Mouse (Mus musculus): ENCODE measurements around the gene Wdr82. TPM values are rescaled to one million over a fixed set of nuclear protein-coding genes. Genes with fewer than 3 reads are reported as not detected.

Wdr82 gene
- total RNA-seq (2021): 100 to 1,000 TPM; 136 to 141 TPM

- intact Hi-C loops (cut with DNase I): loop anchor here (2.0 kb wide), 1 partner anchor 32 kb away; the partner anchor contains the start of gene Twf2
- peak; percentile 88 to 91 for DNase-seq (ENCODE audit: low spot score in 2 of 2)
Observed at GRCm38 (mm10) chr9:106170556-106171345, at the start of gene Wdr82. Gene Wdr82 (plus strand): TSS chr9:106170928.

DNA sequence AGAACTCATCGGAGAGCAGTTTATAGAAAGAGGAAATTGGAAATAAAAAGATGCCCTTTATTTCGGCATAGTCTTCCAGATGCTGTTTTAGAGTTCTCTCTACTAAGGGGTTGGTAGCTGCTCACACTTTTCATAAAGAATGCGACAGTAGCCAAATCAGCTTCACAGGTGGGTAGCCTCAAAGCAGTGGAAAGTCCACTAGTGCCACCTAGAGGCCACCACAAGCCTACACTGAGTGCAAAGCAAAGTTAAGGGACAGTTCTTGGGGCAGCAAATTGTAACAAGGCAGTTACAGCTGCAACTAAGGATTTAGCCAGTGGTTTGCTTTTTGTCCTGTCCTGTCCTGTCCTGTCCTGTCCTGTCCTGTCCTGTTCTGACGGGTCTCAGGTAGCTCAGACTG, 47.1 kb upstream of the Wdr82 start:
- DNase-seq (ENCODE audit: low spot score in 2 of 2): peak; percentile 52 to 68
- intact Hi-C loops (cut with DNase I): loop anchor here (10.0 kb wide), 1 partner anchor 719 kb away; no protein-coding TSS in a partner anchor

DNA sequence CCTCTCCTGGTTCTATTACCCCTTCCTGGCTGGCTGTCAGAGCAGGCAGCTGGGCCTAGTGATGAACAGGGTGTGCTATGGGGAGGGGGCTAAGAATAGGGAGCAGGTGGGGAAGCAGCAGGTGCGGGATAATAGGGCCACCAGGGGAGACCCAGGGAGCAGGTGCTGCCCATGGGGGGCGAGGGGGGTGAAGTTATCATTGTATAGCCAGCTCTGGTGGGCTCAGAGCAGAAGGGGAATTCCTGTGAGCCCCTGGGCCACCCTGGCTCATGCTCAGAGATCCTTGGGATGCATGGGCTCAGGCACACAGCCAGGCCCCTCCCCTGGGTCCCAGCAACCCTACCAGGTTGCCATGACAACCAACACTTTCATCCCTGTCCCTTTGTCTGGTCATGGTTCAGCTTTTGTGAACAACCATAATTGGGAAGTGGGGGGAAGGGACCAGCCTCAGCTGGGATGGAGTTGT, 43.9 kb upstream of the Wdr82 start:
- intact Hi-C loops (cut with DNase I): loop anchor here (10.0 kb wide), 1 partner anchor 722 kb away; no protein-coding TSS in a partner anchor
- DNase-seq (ENCODE audit: low spot score in 2 of 2): no peak

DNA sequence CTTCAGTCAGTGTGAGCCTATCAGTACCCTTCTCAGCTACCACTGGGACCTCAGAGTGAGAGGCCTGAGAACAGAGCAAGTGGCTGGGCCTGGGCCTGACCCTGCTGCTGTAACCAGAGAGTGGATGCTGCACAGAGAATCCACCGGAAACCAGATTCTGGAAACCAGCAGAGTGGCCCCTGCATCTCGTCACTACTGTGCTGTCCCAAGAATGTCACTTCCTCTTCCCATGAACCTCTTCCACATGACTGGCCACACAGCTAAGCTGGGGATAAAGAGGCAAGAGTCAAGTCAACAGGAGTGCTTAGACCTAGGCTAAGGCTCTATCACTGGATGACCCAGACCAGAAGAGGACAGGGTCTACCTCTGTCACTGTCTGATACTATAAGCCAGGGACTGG, 41.7 kb upstream of the Wdr82 start:
- DNase-seq (ENCODE audit: low spot score in 2 of 2): no peak
- intact Hi-C loops (cut with DNase I): loop anchor here (10.0 kb wide), 1 partner anchor 724 kb away; no protein-coding TSS in a partner anchor

GRCm38 (mm10) chr9:106130250-106130649, 40.5 kb upstream of the Wdr82 start:
- no peak for DNase-seq (ENCODE audit: low spot score in 2 of 2)
- intact Hi-C loops (cut with DNase I): no loop called here

GRCm38 (mm10) chr9:106137671-106138216, 33.0 kb upstream of the Wdr82 start:
- DNase-seq (ENCODE audit: low spot score in 2 of 2): no peak
- intact Hi-C loops (cut with DNase I): no loop called here

GRCm38 (mm10) chr9:106139763-106140162, 31.0 kb upstream of the Wdr82 start:
- intact Hi-C loops (cut with DNase I): no loop called here
- DNase-seq (ENCODE audit: low spot score in 2 of 2): no peak

- intact Hi-C loops (cut with DNase I): no loop called here
Observed at GRCm38 (mm10) chr9:106141955-106142354, 28.8 kb upstream of the Wdr82 start.

DNA sequence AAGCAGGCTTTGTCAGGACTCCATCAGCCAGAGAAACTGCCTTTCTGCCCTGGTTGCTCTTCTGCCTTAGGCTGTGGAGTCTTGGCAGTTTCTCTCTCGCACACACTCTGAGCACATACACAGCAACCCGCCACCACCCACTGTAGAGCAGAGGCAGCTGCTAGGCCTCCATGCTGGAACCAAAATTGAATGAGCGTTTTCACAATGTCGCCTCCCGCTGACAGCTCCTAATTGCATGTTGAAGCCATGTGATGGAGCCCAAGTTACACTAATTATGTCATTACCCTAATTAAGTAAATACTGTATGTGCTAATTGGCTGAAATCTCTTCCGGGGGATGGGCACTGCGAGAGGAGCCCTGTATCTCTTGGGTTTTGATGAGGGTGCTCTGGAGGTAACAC, 26.6 kb upstream of the Wdr82 start:
- intact Hi-C loops (cut with DNase I): no loop called here
- peak in 1 of 2 experiments; percentile 20 for DNase-seq (ENCODE audit: low spot score in 2 of 2)

More at GRCm38 (mm10) chr9:106141955-106142354, 28.8 kb upstream of the Wdr82 start:
- no peak for DNase-seq (ENCODE audit: low spot score in 2 of 2)

DNA sequence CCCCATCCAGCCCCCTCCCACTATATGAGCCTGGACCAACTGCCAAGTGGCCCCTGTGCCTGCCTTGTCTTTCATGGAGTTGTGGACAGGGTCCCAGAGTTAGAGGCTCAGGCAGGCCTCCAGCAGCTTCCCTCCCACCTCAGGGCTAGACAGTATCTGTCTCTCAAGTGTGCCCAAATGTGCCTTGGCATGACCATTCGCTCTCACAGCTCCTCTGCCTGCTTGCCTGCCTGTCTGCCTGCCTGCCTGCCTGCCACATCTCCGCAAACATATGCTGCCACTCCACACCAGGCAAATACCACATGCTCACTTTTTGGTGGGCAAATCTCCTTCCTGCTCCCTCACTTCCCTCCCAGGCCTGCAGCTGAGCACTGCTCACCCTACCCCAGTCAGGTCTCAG, 25.1 kb upstream of the Wdr82 start:
- no peak for DNase-seq (ENCODE audit: low spot score in 2 of 2)
- intact Hi-C loops (cut with DNase I): no loop called here

GRCm38 (mm10) chr9:106147281-106147680, 23.4 kb upstream of the Wdr82 start:
- no peak for DNase-seq (ENCODE audit: low spot score in 2 of 2)
- intact Hi-C loops (cut with DNase I): no loop called here

DNA sequence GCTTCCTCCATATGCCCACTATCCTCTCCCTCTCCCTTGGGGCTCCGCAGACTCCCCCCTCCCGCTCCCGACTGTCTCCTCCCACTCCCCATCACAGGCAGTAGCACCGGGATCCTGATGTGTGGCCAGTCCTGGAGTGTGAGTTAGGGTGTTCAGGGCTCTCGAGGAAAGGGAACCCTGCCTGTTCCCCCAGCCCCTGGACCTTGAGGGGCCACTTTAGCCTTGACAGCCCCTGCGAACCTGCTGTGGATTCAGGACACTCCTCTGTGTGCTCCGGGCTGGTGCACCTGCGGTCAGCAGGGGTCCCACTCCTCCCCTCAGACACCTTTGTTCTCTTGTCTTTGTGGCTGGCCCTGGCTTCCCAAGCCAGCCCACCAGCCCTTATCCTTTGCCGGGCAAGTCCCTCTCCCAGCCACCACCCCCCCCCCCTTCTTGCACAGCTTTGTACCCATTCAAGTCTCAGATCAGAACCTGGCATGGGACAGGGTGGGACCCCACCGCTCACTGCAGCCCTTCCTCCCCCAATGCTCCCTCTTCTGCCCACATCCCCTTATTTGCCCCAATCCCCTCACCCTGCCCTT, 22.8 kb upstream of the Wdr82 start:
- DNase-seq (ENCODE audit: low spot score in 2 of 2): no peak
- intact Hi-C loops (cut with DNase I): no loop called here

- no peak for DNase-seq (ENCODE audit: low spot score in 2 of 2)
- intact Hi-C loops (cut with DNase I): no loop called here
Observed at GRCm38 (mm10) chr9:106148541-106149398, 22.0 kb upstream of the Wdr82 start.

DNA sequence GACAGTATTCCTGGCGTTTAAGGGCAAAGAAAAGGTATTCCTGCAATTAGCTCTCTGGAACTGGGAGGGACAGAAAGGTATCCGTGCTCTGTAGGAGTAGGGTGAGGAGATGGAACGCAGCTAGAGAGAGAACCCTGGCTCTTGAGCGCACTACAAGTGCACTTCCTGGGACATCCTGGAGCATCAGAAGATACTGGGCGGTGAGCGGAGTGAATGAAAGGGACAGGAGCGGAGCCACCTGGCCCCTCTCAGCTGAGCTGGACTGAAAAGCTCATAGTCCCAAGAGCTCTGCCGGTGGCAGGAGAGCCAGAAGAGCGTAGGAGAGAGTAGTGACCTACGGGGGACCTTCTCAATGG, 21.4 kb upstream of the Wdr82 start:
- no peak for DNase-seq (ENCODE audit: low spot score in 2 of 2)
- intact Hi-C loops (cut with DNase I): no loop called here

DNA sequence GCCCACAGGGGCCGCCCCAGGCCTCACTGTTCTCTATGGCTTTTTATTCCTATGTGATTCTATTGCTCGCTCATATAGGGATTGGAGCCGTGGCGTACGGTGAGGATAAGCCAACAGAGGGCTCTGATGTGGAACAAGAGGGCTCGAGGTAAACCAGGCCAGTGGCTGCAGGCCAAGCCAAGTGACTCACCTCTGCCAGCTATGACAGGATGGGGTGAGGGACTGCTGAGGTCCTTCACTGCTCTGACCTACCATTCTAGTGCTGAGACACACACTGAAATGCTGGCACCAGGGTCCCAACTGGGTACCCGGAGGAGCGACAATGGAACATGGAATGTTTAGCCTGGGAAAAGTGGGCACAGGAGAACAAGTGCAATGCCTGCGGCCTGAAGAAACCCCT, 16.6 kb upstream of the Wdr82 start:
- intact Hi-C loops (cut with DNase I): no loop called here

DNA sequence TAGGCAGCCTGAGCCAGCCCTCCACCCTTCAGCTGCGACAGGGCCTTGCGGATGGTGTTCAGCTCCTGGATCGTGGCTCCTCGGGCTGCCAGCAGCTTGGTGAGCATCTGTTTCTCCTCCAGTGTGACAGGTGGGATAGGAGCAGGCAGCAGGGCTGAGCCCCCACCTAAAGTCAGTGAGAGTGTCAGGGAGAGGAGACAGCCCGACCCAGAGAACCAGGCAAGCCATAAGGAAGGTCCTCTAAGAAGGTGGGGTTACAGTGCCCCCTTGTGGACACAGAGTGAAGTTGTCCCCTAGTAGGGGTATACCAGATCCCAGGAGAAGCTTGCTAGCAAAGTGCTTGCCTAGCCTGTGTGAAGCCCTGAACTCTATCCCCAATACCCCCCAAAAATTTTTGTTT, 14.3 kb upstream of the Wdr82 start:
- intact Hi-C loops (cut with DNase I): no loop called here
- peak; percentile 56 to 60 for DNase-seq (ENCODE audit: low spot score in 2 of 2)

More for the DNA sequence above, 16.6 kb upstream of the Wdr82 start:
- no peak for DNase-seq (ENCODE audit: low spot score in 2 of 2)

DNA sequence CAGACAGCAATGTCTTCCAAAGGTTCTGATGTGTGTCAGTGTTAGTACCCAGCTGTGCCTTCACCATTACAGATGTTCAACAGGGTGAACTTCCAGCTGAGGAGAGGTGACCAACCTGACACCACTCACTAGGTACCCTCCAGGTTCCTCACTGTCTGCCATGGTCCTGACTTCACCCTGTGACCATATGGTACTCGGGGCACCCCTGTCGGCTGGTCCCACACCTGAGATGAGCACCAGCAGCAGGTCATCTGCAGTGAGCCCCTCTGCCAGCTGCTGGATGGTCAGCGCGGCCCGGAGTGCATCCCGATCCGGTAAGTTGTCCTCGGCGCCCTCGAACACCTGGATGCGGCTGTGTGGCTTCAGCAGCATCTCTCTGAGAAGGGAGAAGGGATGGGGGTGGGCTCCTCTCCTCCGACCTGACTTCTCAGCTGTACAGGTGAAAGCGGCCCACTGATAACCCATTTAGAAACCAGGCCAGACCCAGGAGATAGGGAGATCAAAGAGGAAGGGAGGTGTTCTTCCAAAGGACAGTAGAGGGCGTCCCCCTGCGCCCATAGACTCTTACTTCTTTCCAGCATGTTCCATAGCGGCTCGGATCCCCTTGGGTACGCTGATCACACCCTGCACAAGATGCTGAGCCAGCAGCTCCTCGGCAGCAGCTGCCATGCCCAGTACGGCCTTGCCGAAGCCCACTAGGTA, 13.7 kb upstream of the Wdr82 start:
- intact Hi-C loops (cut with DNase I): no loop called here
- DNase-seq (ENCODE audit: low spot score in 2 of 2): no peak

DNA sequence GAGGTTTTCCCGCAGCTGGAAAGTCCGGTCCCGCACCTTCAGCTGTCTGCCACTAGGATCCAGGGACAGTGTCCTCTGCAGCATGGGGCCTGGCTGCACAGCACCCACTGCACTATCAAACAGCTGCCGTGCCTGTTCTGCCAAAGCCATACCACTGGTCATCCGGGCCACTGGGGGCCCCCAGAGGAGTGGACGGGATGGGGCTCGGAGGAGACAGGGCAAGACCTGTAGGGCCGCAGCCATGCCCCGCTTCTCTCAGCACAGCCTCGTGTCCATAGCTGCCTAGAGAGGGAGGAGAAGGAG, 13.2 kb upstream of the Wdr82 start:
- no peak for DNase-seq (ENCODE audit: low spot score in 2 of 2)
- intact Hi-C loops (cut with DNase I): no loop called here

DNA sequence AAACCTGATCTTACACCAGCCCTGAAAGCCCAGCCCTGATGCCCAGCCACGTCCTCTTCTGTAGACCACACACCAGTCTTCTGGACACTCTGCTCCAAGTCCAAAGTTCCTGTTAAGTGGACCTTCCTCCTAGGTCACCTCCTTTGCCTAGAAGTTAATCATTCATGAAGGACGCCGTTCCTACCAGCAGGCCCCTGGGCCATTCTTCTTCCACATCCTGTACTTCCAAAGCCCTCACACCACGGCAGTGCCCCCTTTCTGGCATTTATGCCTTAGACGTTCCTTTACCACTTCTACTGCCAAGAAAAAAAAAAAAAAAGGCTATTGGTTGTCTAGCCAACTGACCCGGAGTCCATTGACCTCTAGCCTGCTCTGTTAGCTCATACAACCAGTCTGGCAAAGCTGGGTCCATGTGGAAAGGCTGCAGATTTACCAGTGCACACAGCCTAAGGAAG, 12.7 kb upstream of the Wdr82 start, which contains the start of gene Glyctk:
Gene Glyctk (minus strand): TSS at position 102 of the 455 bp plus-strand sequence.
- no peak for DNase-seq (ENCODE audit: low spot score in 2 of 2)
- intact Hi-C loops (cut with DNase I): no loop called here
